Mouse (Mus musculus): Measurements from ENCODE around the gene BC028528. TPM values are rescaled to one million over a fixed set of nuclear protein-coding genes. Genes with fewer than 3 reads are reported as not detected.

The BC028528 gene
- total RNA-seq, 1 experiment from 2014 or later = 230 TPM

DNA sequence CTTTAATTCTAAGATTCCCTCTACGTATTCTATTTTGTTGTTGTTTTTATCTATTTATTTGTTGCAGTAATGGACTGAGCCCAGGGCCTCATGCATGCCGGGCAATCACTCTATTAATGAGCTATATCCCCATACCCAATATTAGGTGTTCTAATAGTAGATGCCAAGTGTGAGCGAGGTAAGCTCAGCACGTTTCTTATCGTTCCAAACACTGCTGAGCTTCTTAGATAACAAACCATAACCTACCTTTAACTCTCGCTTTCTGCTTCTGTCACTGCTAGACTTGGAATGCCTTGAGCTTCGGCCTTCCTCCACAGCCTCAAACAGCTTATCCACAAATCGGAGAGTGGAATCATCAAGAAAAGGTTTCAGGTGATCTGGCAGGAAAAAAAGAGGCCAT, 40.5 kb downstream of the BC028528 start:
- no peak for ATAC-seq (replicated peaks; ENCODE audit: insufficient number of reproducible peaks, low FRiP score, low TSS enrichment, poor library complexity, severe bottlenecking)

DNA sequence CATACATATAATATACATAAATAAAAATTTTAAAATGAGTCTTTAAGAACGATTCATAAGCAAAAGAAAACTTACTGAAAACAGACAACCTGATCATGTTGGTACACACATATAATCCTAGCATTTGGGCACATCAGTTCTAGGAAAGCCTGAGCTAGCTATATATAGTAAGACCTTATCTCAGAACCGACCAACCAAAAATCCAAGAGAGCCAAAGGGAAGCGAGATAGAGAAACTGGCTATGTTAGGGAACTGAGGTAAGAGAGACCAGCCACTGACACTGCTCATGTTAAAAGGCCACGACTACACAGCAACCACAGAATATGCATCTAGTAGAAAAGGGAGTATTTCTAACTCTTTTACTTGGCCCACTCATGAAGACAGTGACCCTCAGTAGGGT, 41.2 kb downstream of the BC028528 start:
- ATAC-seq (replicated peaks; ENCODE audit: insufficient number of reproducible peaks, low FRiP score, low TSS enrichment, poor library complexity, severe bottlenecking) = no peak

DNA sequence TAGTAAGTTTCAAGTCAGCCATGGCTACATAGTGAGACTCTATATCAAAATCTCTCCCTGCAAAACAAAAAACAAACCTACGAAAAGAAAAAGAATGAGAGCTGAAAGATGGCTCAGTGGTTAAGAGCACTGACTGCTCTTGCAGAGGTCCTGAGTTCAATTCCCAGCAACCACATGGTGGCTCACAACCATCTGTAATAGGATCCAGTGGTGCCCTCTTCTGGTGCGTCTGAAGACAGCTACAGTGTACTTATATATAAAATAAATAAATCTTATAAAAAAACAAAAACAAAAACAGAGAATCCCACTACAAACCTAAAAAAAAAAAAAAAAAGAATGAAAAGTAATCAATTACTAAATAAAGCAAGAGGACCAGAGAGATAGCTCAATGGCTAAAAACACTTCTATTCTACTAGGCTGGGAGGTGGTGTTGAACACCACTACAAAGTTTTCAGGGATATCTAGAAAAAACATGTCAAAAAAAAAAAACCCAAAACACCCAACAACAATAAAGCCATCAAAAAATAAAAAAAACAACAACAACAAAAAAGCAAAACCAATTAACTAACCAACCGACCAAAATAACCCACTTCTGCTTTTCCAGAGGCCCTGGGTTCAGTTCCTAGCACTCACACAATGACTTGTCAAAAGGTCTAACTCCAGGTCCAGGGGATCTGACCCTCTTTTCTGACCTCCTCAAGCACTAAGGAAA, 49.1 kb downstream of the BC028528 start:
- ATAC-seq (replicated peaks; ENCODE audit: insufficient number of reproducible peaks, low FRiP score, low TSS enrichment, poor library complexity, severe bottlenecking) = no peak

DNA sequence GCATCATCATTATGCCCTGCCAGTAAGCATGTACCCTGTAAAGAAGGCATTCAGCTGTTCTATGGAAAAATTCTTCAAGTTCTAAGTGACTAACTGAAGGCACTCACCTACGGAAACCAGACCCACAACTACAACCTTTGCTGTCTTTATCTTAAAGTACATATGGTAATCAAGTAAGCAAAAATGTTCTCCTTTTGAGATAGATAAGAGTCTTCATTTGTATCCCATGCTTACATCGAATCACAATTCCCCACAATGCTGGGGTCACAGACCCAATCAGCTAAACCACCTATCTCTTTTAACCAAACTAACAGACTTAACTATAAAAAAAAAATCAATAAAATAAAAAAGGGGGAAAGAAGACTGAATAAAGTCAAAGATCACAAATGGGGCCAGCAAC, 52.6 kb downstream of the BC028528 start:
- ATAC-seq (replicated peaks; ENCODE audit: insufficient number of reproducible peaks, low FRiP score, low TSS enrichment, poor library complexity, severe bottlenecking) = no peak

Other genes with a start within 250 kb of the BC028528 start
- 678 to 973 TPM (median 884 TPM) in 3 replicates for gene Mcl1, start 233.2 kb downstream of the BC028528 start, total RNA-seq (2017)
- gene Adamtsl4, start 204.1 kb downstream of the BC028528 start, total RNA-seq (2017) = 0.38 to 7.2 TPM (median 0.53 TPM) in 3 replicates
- 1.6 to 7.1 TPM in 2 of 3 replicates, not detected in the other for gene Ecm1, start 152.4 kb downstream of the BC028528 start, total RNA-seq (2017)
- 15.4 to 29.0 TPM (median 21.4 TPM) in 3 replicates for gene Tars2, start 131.8 kb downstream of the BC028528 start, total RNA-seq (2017)
- 47.5 to 52.2 TPM (median 48.5 TPM) in 3 replicates for gene Rprd2, start 73.1 kb downstream of the BC028528 start, total RNA-seq (2017)
- 30.1 to 50.7 TPM (median 32.2 TPM) in 3 replicates for gene Prpf3, start 36.1 kb downstream of the BC028528 start, total RNA-seq (2017)
- gene Mrps21, start 20.5 kb downstream of the BC028528 start, total RNA-seq (2017) = 241 to 323 TPM (median 321 TPM) in 3 replicates
- 6.4 to 16.6 TPM (median 10.2 TPM) in 3 replicates for gene Ciart, start 9.8 kb downstream of the BC028528 start, total RNA-seq (2017)
- 27.5 to 35.0 TPM (median 32.8 TPM) in 3 replicates for gene Aph1a, start 2.0 kb upstream of the BC028528 start, total RNA-seq (2017)
- gene Car14, start 12.7 kb upstream of the BC028528 start, total RNA-seq (2017) = not detected in 3 replicates
- 108 to 150 TPM (median 134 TPM) in 3 replicates for gene Anp32e, start 37.2 kb upstream of the BC028528 start, total RNA-seq (2017)
- 73.1 to 144 TPM (median 131 TPM) in 3 replicates for gene Plekho1, start 104.0 kb upstream of the BC028528 start, total RNA-seq (2017)
- gene Vps45, start 166.5 kb upstream of the BC028528 start, total RNA-seq (2017) = 18.1 to 75.8 TPM (median 21.4 TPM) in 3 replicates
- 12.5 to 26.2 TPM (median 17.1 TPM) in 3 replicates for gene Otud7b, start 212.5 kb upstream of the BC028528 start, total RNA-seq (2017)

Data from monocyte, adult 5-6 weeks (primary cell).